Mouse (Mus musculus): ENCODE measurements around the gene Gm10192. TPM values are rescaled to one million over a fixed set of nuclear protein-coding genes. Genes with fewer than 3 reads are reported as not detected.
"Not testable (repeated sequence)": the region's sequence is repeated elsewhere in the genome, so short reads cannot be mapped to it uniquely, and the experiment has no call there.

The Gm10192 gene
- polyA plus RNA-seq (2012; rRNA removed), result not detected in 2 replicates

DNA sequence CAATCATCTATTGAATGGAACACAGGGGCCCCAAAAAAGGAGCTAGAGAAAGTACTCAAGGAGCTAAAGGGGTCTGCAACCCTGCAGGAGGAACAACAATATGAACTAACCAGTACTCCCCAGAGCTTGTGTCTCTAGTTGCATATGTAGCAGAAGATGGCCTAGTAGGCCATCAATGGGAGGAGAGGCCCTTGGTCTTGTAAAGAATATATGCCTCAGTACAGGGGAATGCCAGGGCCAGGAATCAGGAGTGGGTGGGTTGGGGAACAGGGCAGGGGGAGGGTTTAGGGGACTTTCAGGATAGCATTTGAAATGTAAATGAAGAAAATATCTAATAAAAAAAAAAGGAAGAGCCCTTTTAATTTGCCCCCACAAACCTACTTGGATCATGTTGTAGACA lies at the start of gene Gm10192:
TSS of gene Gm10192 (minus strand) at position 101 of the 400 bp plus-strand sequence.
- not testable (repeated sequence) for H3K4me1 ChIP-seq (ENCODE audit: control insufficient read depth, insufficient read depth, low read length); H3K4me3 ChIP-seq (ENCODE audit: insufficient read depth, low read length); H3K27ac ChIP-seq (ENCODE audit: insufficient read depth, low read length)

GRCm38 (mm10) chr4:97230411-97231104 lies 47.6 kb upstream of the Gm10192 start:
- Histone ChIP-seq H3K4me1 (ENCODE audit: control insufficient read depth, insufficient read depth, low read length) (no peaks in the 10 kb centered on the region), H3K4me3 (ENCODE audit: insufficient read depth, low read length) (no peak overlapping the region), H3K27ac (ENCODE audit: insufficient read depth, low read length) (no peak overlapping the region)
- no peak for TF ChIP-seq CTCF (IDR thresholded peaks at IDR 0.05; ENCODE audit: extremely low read depth, insufficient read depth, low read length)
- no peak for TF ChIP-seq POLR2A (IDR thresholded peaks at IDR 0.05; ENCODE audit: extremely low read depth, insufficient read depth, low read length)

DNA sequence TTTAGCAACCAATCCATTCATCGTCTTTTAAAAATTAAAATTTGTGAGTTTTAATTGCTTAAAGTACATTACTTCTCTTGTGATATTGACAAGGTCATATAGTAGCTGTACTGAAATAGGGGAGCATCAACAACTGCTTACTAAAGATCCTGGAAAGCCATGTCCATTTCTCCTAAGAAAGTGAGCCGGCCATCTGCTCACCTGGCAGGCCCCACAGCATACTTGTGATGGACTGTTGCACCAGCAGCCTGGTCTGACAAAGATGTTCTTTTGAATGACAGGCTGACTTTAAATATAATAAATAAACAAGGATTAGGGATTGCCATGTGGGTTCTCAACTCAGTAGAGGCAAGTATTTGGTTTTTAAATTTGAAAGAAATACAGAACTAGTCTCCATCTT lies 36.7 kb upstream of the Gm10192 start:
- TF ChIP-seq CTCF (IDR thresholded peaks at IDR 0.05; ENCODE audit: extremely low read depth, insufficient read depth, low read length), result no peak
- no peak for TF ChIP-seq POLR2A (IDR thresholded peaks at IDR 0.05; ENCODE audit: extremely low read depth, insufficient read depth, low read length)
- H3K27ac ChIP-seq (ENCODE audit: insufficient read depth, low read length), result no peak overlapping the region
- no peak overlapping the region for H3K4me3 ChIP-seq (ENCODE audit: insufficient read depth, low read length)
- H3K4me1 ChIP-seq (ENCODE audit: control insufficient read depth, insufficient read depth, low read length), result no peaks in the 10 kb centered on the region

- no peak overlapping the region for H3K27ac ChIP-seq (ENCODE audit: insufficient read depth, low read length)
- H3K4me1 ChIP-seq (ENCODE audit: control insufficient read depth, insufficient read depth, low read length), result no peaks in the 10 kb centered on the region
- no peak overlapping the region for H3K4me3 ChIP-seq (ENCODE audit: insufficient read depth, low read length)
- TF ChIP-seq CTCF (IDR thresholded peaks at IDR 0.05; ENCODE audit: extremely low read depth, insufficient read depth, low read length) (no peak), POLR2A (IDR thresholded peaks at IDR 0.05; ENCODE audit: extremely low read depth, insufficient read depth, low read length) (no peak)
Observed at GRCm38 (mm10) chr4:97217906-97218305, 34.9 kb upstream of the Gm10192 start.

- Histone ChIP-seq H3K4me1 (ENCODE audit: control insufficient read depth, insufficient read depth, low read length) (no peaks in the 10 kb centered on the region), H3K4me3 (ENCODE audit: insufficient read depth, low read length) (no peak overlapping the region), H3K27ac (ENCODE audit: insufficient read depth, low read length) (no peak overlapping the region)
- TF ChIP-seq CTCF (IDR thresholded peaks at IDR 0.05; ENCODE audit: extremely low read depth, insufficient read depth, low read length) (no peak), POLR2A (IDR thresholded peaks at IDR 0.05; ENCODE audit: extremely low read depth, insufficient read depth, low read length) (no peak)
Observed at GRCm38 (mm10) chr4:97212514-97212913, 29.5 kb upstream of the Gm10192 start.

DNA sequence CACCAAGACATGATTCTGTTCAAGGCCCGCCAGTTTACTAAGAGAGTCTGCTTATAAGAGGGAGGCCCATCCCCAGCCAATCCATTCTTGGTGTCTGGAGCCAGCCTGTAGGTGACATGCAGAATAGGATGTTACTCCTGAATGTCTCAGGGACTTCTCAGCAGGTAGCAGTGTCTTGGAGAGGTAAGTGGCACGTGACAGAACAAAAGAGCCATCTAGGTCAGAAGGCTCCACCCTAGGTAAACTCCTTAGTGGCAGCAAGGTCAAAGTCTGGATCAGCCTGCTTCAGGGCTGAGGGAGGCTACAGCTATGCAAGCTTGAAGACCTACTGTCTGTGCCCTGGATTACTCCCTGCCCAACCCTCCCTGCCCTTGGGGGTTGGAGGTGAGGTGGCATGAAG lies 20.0 kb upstream of the Gm10192 start:
- not testable (repeated sequence) for H3K4me1 ChIP-seq (ENCODE audit: control insufficient read depth, insufficient read depth, low read length); H3K4me3 ChIP-seq (ENCODE audit: insufficient read depth, low read length); H3K27ac ChIP-seq (ENCODE audit: insufficient read depth, low read length)

GRCm38 (mm10) chr4:97193176-97193575 lies 10.2 kb upstream of the Gm10192 start:
- no peaks in the 10 kb centered on the region for H3K4me1 ChIP-seq (ENCODE audit: control insufficient read depth, insufficient read depth, low read length)
- TF ChIP-seq CTCF (IDR thresholded peaks at IDR 0.05; ENCODE audit: extremely low read depth, insufficient read depth, low read length), result no peak
- TF ChIP-seq POLR2A (IDR thresholded peaks at IDR 0.05; ENCODE audit: extremely low read depth, insufficient read depth, low read length), result no peak
- H3K4me3 ChIP-seq (ENCODE audit: insufficient read depth, low read length), result no peak overlapping the region
- H3K27ac ChIP-seq (ENCODE audit: insufficient read depth, low read length), result no peak overlapping the region

DNA sequence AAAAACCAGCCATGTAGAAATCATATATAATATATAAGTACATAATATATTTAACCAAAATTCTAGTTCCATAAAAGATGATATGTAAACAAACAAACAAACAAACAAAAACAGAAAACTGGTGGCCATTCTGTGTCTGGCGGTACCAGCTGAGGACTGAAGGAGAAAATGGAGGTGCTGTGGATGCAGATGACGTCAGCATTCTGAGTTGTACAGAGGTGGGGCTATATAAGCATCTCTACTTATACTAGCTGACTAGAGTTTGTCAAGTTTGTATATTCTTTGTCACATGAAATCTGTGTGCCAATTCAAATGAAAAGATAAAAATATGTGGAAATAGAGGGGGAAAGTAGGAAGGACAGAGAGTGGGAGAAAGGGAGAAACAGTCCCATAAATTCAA lies 9.6 kb upstream of the Gm10192 start:
- Histone ChIP-seq H3K27ac (ENCODE audit: insufficient read depth, low read length) (no peak overlapping the region), H3K4me3 (ENCODE audit: insufficient read depth, low read length) (no peak overlapping the region), H3K4me1 (ENCODE audit: control insufficient read depth, insufficient read depth, low read length) (no peaks in the 10 kb centered on the region)
- TF ChIP-seq POLR2A (IDR thresholded peaks at IDR 0.05; ENCODE audit: extremely low read depth, insufficient read depth, low read length) (no peak), CTCF (IDR thresholded peaks at IDR 0.05; ENCODE audit: extremely low read depth, insufficient read depth, low read length) (no peak)

DNA sequence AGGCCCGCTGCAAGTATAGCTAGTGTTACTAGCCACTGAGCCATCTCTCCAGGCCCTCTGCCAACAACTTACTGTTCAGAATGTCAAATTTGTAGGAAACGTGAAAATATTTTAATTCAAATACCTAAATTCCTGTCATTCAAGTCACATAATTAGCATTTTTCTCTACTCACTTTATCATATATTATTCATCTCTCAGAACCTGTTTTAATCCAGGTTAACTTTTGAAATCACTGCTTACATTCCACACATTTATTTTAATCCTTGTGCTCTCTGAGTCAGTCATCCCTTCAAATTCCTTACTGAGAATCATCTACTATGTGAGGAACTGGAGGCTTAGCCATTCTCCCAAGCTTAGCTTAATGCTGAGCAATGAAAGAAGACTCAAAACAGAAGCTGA lies 2.6 kb downstream of the Gm10192 start:
- H3K4me3 ChIP-seq (ENCODE audit: insufficient read depth, low read length), result no peak overlapping the region
- no peak for TF ChIP-seq CTCF (IDR thresholded peaks at IDR 0.05; ENCODE audit: extremely low read depth, insufficient read depth, low read length)
- no peak for TF ChIP-seq POLR2A (IDR thresholded peaks at IDR 0.05; ENCODE audit: extremely low read depth, insufficient read depth, low read length)
- H3K27ac ChIP-seq (ENCODE audit: insufficient read depth, low read length), result no peak overlapping the region
- no peaks in the 10 kb centered on the region for H3K4me1 ChIP-seq (ENCODE audit: control insufficient read depth, insufficient read depth, low read length)

- Histone ChIP-seq H3K27ac (ENCODE audit: insufficient read depth, low read length) (no peak overlapping the region), H3K4me1 (ENCODE audit: control insufficient read depth, insufficient read depth, low read length) (no peaks in the 10 kb centered on the region), H3K4me3 (ENCODE audit: insufficient read depth, low read length) (no peak overlapping the region)
- TF ChIP-seq CTCF (IDR thresholded peaks at IDR 0.05; ENCODE audit: extremely low read depth, insufficient read depth, low read length), result no peak
- TF ChIP-seq POLR2A (IDR thresholded peaks at IDR 0.05; ENCODE audit: extremely low read depth, insufficient read depth, low read length), result no peak
Observed at GRCm38 (mm10) chr4:97156841-97157345, 26.1 kb downstream of the Gm10192 start.
